Mouse (Mus musculus): ENCODE results near the gene Bach1.

GRCm38 (mm10) chr16:87701891-87702290, 3.1 kb downstream of the Bach1 start:
- TF ChIP-seq TAL1 (IDR thresholded peaks at IDR 0.05; ENCODE audit: low read length) (no peak), GATA1 (IDR thresholded peaks at IDR 0.05; ENCODE audit: low read length) (no peak)
